15 mouse cellular contexts compared by ENCODE assay signal in the genomic region with DNA sequence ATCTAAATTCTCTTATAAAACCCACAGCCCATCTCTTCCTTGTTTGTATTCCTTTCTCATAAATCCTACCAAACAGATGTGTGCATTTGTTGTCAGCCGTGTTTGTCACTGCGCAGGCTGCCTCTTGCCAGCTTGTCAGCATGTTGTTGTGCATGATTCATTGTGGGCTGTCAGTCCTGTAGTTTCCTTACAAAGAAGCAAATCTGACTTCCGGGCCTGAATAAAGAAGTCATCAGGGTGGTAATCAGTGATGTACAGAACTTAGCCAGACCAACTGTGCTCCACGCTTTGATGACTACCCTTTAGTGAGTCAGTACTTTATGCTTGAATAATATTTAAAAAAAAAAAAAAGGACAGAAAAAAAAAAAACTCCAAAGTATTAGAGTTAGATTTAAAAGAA.
A peak's percentile ranks its signal among the peaks of the same experiment; 100 is the strongest.
DNase-seq lines count a peak whose midpoint lies in the region; ATAC-seq and TF ChIP-seq lines count a peak whose summit lies in the region.
"Had no signal": no experiment of that assay in that cellular context is flagged by ENCODE, and none has a peak within 500 bp of the region (broad histone marks: within the 10 kb centered on the region; RNA-seq: fewer than 3 reads in every experiment).

No protein-coding gene starts in this region.

- H3K27ac ChIP-seq in midbrain, embryonic 15.5 days, result no peak overlapping the region
- H3K27ac ChIP-seq in midbrain, embryonic 10.5 days (replicated peaks), result no peak overlapping the region
- H3K27ac ChIP-seq: kidney, embryonic 15.5 days; lung, embryonic 15.5 days had no signal

- H3K4me1 ChIP-seq in midbrain, embryonic 15.5 days, result no peaks in the 10 kb centered on the region
- no peaks in the 10 kb centered on the region for H3K4me1 ChIP-seq in midbrain, embryonic 10.5 days
- H3K4me1 ChIP-seq: kidney, embryonic 15.5 days; lung, embryonic 15.5 days; megakaryocyte, embryonic 14.5 days had no signal

- no peak overlapping the region for H3K4me2 ChIP-seq in midbrain, embryonic 15.5 days
- H3K4me2 ChIP-seq: kidney, embryonic 15.5 days; lung, embryonic 15.5 days had no signal

- H3K36me3 ChIP-seq in midbrain, embryonic 15.5 days (replicated peaks), result no peaks in the 10 kb centered on the region
- no peaks in the 10 kb centered on the region for H3K36me3 ChIP-seq in midbrain, embryonic 10.5 days
- H3K36me3 ChIP-seq: kidney, embryonic 15.5 days; lung, embryonic 15.5 days had no signal

- H3K4me3 ChIP-seq in midbrain, embryonic 15.5 days, result no peak overlapping the region
- H3K4me3 ChIP-seq in midbrain, embryonic 10.5 days, result no peak overlapping the region
- H3K4me3 ChIP-seq: kidney, embryonic 15.5 days; lung, embryonic 15.5 days; megakaryocyte, embryonic 14.5 days had no signal

- H3K27me3 ChIP-seq in midbrain, embryonic 15.5 days (replicated peaks), result no peaks in the 10 kb centered on the region
- H3K27me3 ChIP-seq in midbrain, embryonic 10.5 days (ENCODE audit: low read depth, poor library complexity, severe bottlenecking), result no peaks in the 10 kb centered on the region
- H3K27me3 ChIP-seq: kidney, embryonic 15.5 days; lung, embryonic 15.5 days; megakaryocyte, embryonic 14.5 days had no signal

- H3K9ac ChIP-seq in midbrain, embryonic 15.5 days, result no peak overlapping the region
- H3K9ac ChIP-seq: kidney, embryonic 15.5 days; lung, embryonic 15.5 days had no signal

- no peak for TF ChIP-seq CTCF in brain, embryonic 14.5 days (IDR thresholded peaks at IDR 0.05; ENCODE audit: borderline replicate concordance, extremely low read depth, insufficient read depth, insufficient read length)

- TF ChIP-seq POLR2A in brain, embryonic 14.5 days (IDR thresholded peaks at IDR 0.05; ENCODE audit: borderline replicate concordance, extremely low read depth, insufficient read depth, insufficient read length, poor library complexity, severe bottlenecking), result no peak

- WGBS in midbrain, embryonic 15.5 days, result 52% methylated on average over 4 of the region's 4 CpGs
- WGBS in midbrain, embryonic 10.5 days, result 83% methylated on average over 4 of the region's 4 CpGs

- peak; percentile 73; the same call in 1 of the 2 replicates for ATAC-seq in midbrain, embryonic 15.5 days (replicated peaks)

- H3K9me3 ChIP-seq in midbrain, embryonic 15.5 days, result no peaks in the 10 kb centered on the region
- no peaks in the 10 kb centered on the region for H3K9me3 ChIP-seq in midbrain, embryonic 10.5 days (replicated peaks)
- H3K9me3 ChIP-seq: kidney, embryonic 15.5 days; lung, embryonic 15.5 days; megakaryocyte, embryonic 14.5 days had no signal

- peak; percentile 3 for DNase-seq in embryo, embryonic 10 days (ENCODE audit: low spot score)
- DNase-seq in embryo, embryonic 9.5 days (ENCODE audit: extremely low spot score), result no peak
- DNase-seq in midbrain, embryonic 10.5 days (ENCODE audit: low spot score), result no peak
- DNase-seq in brain, embryonic 14.5 days (ENCODE audit: low read depth), result peak; percentile 59
- peak; percentile 2 to 13 for DNase-seq in layer of hippocampus, adult 8-10 months (ENCODE audit: low spot score in 2 of 2)
- no peak for DNase-seq in kidney, postnatal 25 days
- DNase-seq in adrenal gland, adult (ENCODE audit: inconsistent age in 2 of 2, low spot score in 1 of 2), result no peak
- DNase-seq: adrenal gland, postnatal 14 days; heart, adult 11 months; liver; thymus, adult 18-20 months had no signal

Comparison
In these comparisons a context has a peak if more than half of its experiments do, and no peak if none do; other contexts are left out.
1. DNase-seq: peak in embryo, embryonic 10 days (single experiment), brain, embryonic 14.5 days (single experiment) and layer of hippocampus, adult 8-10 months (2 of 2); none in embryo, embryonic 9.5 days (single experiment), midbrain, embryonic 10.5 days (single experiment), kidney, postnatal 25 days (0 of 2) and adrenal gland, adult (0 of 2).